Mouse (Mus musculus) testis, postnatal 14 days (tissue): ENCODE data around the gene Defb36.

ENCODE experiments used
- DNase-seq: peaks from one replicate; pipeline ENCODE4 v3.0.0; 2021; ENCODE audit warnings: low spot score

Gene Defb36

GRCm38 (mm10) chr2:152604057-152604456, at the start of gene Defb36:
TSS of gene Defb36 (plus strand) at chr2:152604327.
- DNase-seq = peak; percentile 77

DNA sequence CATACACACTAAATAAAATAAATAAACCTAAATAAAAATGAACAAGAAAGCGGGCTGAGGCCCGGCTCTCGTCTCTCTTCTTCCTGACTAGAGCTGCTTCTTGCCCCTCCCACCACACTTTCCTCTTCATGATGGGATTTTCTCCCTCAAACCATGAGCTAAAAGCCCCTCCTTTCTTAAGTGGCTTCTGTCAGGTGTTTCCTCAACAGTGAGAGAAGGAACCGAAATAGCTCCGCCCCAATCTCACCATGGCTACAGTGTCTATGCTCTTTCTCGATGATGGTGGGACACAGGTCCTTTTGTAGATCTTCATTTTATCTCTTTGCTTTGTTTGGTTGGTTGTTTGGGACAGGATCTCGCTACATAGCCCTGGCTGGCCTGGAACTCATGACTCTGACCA, 47.5 kb upstream of the Defb36 start:
- no peak for DNase-seq

- no peak for DNase-seq
Measured at GRCm38 (mm10) chr2:152569038-152569437, 35.1 kb upstream of the Defb36 start, which contains the start of gene Gm17416. TSS of gene Gm17416 (plus strand) at chr2:152569338.

- DNase-seq = no peak
Measured at GRCm38 (mm10) chr2:152569881-152570280, 34.2 kb upstream of the Defb36 start.

DNA sequence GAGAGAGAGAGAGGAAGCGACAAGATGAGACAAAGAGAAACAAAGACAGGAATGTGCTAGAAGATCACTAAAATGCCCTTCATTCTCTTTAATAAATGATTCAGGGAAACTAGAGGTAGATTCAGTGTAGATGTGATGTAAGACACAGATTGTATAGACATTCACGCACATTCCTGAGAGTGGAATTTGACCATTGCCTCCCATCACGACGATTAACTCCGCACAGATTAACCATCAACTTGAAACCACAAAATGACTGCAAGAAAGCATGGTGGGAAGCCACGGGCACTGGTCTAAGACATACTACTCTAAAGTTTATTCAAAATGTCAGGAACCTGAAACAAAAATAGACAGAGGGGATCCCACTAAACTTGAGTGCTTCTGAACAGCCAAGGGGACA, 33.8 kb upstream of the Defb36 start:
- DNase-seq = no peak

DNA sequence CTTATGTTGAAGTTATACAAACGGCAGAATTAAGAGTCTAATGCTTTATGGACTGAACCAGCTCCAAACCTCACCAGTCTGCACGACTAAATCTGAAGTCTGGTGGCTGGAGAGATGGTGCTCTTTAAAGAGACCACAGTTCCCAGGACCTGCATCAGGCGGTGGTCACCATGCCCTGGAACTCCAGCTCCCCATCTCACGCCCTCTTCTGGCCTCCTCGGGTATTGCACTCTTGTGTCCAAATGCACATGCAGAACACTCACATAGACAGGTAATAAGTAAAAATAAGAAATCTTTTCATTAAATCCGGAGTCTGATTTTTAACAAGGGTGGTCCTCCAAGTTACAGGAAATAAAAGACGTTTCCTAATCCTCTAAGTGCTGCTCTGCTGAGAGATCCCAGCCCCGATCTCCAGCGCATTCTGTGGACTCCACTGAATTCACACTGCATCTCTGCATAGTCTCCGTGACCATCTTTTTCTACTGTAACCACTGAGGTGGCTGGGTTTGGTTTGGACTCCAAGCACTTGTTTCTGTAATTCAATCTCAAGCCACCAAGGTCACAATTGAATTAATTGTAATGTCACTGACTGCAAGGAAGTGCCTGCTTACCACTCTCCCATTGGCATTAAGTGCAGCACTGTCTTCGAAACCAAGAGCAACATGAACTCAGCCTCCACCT, 31.9 kb upstream of the Defb36 start, which contains the start of gene Defb21:
Gene Defb21, plus strand, starts transcription at position 631 of the 681 bp plus-strand sequence.
- peak; percentile 64 for DNase-seq

DNA sequence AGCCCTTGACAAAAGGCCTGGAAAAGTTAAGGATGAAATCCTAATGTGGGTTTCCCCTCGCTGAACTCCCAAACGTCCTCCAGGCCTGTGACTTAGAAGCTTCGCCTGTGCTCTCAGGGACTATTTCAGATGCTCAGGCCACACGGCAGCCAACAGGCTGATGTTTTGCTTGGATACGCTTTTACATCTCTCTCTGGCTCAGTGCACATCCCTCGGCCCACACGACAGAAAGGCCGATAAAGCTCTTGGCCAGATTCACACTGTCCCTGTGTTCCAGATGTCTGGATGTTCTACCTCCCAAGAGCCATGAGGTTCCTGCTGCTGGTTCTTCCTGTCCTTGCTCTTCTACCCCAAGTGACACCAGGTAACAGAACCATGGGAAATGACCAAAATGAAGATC, 30.6 kb upstream of the Defb36 start:
- no peak for DNase-seq

DNA sequence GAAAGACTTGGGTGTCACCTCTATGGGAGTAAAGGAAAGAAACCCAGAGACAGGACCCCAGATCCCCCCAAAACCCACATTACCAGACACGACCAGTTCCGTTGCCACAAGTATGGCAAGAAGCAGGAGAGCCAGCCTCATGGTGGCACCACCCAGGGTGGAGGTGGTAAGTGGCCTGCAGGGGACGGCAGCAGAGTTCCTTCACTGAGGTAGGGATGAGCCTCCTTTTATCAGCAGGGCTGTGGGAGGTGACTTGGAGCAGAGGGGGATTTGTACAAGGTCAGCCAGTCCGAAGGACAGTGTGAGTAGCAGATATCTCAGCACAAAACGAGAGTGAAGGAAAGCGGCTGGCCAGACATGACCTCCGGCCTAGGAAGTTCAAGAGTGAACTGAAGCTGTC, 24.0 kb upstream of the Defb36 start, which contains the start of gene Defb19:
Gene Defb19, minus strand, starts transcription at position 206 of the 400 bp plus-strand sequence.
- DNase-seq = peak; percentile 82

DNA sequence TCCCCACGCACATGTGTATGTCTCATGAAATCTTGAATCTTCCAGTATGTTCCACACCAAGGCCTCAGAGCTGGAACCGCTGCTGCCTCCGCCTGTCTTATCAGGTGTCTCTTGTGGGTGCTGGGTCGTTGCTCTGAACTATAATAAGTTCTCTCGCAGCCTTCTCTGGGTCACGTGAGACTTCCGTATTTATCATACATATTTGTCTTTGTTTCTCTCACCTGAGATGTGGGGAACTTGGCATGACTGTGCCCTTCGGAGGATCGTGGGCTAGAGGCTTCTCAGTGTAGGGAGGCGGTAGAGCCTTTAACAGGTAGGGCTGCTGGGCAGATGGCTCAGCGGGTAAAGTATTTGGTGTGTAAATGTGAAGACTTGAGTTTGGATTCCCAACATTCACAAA, 23.5 kb upstream of the Defb36 start:
- DNase-seq = no peak

DNA sequence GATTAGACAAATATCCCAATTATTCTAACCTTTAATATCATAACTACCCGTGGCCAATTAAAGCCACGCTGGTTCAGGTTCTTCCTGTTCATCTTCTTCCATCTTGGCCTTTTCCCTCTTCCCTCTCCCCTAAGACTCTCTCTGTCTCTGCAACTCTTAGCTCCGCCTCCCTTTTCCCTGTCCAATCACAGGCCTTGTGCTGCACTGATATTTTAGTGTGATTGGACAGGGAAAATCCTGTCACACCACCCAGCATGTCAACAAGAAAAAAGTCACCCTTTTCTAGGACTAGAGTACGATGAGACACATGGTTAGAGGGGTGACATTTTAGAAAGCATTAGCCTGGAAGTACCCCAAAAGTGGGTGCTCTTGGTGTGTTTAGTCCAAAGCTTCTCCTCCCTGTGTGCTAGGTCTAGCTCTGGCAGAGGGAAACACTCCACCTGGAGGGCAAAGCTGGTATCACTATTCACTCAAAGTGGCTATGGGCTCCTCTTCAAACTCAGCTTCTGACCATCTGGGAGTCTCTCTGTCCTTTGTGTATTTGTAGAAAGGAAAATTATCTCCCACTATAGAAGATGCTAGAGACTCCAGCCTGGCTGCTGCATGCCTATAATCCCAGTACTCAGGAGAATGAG, 17.1 kb upstream of the Defb36 start:
- DNase-seq = no peak

DNA sequence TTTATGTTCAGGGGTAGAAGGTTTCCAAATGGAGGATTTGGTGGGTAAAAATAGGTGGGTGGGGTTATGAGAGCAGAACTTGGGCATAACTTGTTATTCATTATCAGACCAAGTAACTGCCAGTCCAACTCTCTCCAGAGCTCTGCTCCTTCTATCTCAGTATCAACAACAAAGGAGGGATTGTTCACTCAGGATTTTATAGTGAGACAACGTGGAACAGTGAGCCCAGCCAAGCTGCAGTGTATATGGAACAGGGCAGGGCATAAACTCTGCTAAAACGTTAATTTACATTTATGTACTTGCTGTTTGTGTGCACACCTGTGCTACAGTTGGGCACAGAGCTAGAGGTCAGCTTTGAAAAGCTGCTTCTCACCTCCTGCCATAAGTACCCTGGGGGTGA, 15.7 kb upstream of the Defb36 start:
- DNase-seq = no peak

DNA sequence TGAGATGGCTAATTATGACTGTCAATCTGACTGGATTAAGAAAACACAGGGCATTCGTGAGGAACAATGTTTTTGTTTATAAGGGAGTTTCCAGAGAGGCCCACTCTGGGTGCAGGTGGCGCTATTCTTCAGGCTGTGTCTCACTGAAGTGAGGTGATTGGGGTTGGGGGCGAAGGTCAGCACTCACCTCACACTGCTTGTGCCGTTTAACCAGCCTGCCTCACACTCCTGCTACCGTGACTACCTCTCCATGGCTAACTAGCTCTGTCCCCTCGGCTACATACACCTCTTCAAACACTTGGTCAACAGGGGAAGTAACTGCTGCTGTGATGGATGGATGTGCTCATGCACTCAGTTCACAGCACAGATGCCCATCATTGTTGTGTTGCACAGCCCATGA, 15.1 kb upstream of the Defb36 start:
- DNase-seq = no peak

DNA sequence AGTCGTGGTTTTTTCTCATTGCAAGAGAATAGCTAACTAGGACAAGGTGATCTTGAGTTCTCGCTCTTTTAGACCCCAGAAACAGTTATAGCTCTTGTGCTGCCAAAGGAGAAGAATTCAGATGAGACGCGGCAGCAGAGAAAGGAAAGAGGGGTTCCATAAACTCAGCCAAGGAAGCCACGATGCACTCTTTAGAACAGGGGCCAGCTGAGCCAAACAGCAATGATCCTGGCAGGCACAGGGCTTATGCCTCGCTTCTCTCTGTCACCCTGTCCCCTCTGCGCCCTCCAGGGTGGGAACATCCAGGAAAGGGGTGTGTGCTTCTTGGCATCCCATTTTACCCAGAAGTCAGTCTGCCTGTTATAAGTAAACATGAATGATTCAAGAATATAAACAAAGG, 4.8 kb upstream of the Defb36 start, which contains the start of gene Defb45:
Gene Defb45, minus strand, starts transcription at position 101 of the 400 bp plus-strand sequence.
- no peak for DNase-seq

DNA sequence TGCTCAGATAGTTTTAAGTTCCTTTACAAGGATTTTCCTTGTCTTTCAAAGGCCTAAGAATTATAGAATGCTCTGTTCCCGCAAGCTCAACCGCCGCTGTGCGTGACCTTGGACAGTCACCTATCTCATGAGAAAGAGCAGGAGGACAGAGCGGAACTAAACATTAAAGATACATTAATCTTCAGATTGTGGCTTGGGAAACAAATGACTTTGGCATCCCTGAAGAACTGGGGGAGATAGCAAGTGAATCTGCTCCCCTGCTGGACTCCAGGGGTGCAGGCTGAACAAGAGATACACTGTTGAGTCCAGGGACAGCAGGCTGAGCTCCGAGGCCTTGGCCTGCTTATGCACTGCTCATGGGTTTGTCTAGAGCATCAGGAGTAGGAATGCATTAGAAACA, 4.1 kb upstream of the Defb36 start:
- peak; percentile 81 for DNase-seq

- DNase-seq = no peak
Measured at GRCm38 (mm10) chr2:152601275-152601960, 2.7 kb upstream of the Defb36 start.

DNA sequence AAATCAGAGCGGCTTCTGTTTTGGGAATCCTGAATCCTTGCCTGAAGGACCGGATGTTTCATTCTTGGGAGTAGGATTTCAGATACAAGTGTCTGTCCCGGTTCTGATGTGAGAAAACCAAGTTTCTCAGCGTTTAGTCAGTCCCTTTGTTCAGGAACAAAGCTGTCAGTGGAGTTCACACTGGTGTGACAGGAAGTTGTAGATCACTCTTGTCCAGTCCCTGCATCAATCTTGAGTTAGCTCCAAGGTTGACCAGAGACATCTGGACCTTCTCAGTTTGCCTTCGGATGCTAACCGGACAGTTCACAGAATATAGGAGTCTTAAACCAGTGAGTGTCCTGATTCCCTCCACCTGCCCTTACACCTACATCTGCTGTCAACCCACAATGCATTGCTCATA, 3.6 kb downstream of the Defb36 start:
- no peak for DNase-seq

DNA sequence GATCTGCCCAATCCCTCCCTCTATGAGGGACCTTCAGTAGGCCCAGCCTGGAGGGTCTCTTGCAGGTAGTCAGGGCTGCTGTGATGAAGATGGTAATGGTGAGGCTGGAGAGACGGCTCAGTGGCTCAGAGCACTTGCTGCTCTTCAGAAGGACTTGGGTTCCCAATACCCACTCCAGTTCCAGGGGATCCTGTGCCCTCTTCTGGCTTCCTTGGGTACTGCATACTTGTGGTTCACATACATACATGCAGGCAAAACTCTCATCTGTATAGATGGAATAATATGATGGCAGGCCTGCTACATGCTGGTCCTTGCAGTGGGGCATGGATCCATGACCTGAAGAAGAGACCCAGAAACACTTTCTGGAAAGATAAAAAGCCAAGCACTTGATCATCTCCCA, 4.6 kb downstream of the Defb36 start:
- no peak for DNase-seq

DNA sequence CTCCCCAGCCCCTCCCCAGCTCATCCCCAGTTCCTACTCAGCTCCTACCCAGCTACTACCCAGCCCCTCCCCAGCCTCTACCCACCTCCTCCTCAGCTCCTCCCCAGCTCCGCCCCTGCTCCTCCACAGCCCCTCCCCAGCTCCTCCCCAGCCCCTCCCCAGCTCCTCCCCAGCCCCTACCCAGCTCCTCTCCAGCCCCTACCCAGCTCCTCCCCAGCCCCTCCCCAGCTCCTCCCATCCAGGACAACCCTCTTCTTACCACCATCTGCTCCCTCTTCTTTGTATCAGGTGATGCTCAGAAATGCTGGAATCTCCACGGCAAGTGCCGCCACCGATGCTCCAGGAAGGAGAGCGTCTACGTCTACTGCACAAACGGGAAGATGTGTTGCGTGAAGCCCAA, 8.1 kb downstream of the Defb36 start:
- no peak for DNase-seq

GRCm38 (mm10) chr2:152615563-152615962, 11.4 kb downstream of the Defb36 start:
- peak; percentile 73 for DNase-seq

- no peak for DNase-seq
Measured at GRCm38 (mm10) chr2:152616470-152616869, 12.3 kb downstream of the Defb36 start.

DNA sequence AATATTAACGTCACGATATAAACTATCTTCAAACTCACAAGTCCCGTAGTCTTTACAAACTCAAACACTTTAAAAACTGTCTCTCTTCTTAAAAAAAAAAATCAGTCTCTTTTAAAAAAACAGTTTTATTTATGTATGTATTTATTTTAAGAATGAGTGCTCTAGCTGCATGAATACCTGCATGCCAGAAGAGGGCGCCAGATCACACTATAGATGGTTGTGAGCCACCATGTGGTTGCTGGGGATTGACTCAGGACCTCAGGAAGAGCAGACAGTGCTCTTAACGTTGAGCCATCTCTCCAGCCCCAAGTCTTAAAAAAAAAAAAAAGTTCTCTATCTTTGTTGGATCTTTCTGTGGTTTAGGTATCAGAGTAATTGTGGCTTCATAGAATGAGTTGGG, 13.2 kb downstream of the Defb36 start:
- no peak for DNase-seq

DNA sequence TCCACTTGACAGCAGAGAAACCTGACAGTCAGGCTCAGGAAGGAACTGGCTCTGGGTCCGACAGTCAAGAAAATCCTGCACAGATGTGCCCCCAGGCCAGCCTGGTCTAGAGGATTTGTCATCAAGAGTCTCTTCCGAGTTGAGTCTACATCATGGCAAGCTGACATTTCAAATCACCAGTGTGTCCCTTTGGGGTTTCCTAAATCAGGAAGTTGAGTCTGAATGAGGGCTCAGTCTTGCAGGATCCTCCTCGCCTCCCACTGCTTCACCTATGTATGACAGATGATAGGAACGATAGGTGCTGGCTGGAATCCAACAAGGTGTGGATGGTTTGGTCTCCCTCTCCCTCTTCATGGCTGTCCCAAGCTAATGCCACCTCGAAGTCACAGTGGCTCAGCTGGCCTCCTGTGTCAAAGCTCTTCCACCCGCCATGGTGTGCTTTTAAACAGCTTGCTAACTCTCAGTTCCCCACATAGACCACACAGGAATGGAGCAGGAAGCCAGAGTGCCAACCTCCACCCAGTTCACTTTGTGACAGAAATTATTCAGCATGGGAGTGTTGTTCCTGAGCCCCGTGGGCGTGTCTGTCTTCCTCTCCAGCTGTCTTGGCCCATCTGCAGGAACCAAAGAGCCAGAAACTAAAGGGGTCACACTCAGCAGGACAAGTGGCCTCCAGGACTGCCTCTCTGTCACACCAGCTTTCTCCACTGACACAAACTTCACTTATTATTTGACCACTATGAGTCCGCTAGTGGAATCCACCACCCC, 16.4 kb downstream of the Defb36 start:
- DNase-seq = no peak
